Mouse (Mus musculus): Measurements from ENCODE around the gene Fndc1. TPM values are rescaled to one million over a fixed set of nuclear protein-coding genes. Genes with fewer than 3 reads are reported as not detected.

Fndc1 gene
- polyA plus RNA-seq, 1 experiment from 2014 or later: 2.2 TPM

DNA sequence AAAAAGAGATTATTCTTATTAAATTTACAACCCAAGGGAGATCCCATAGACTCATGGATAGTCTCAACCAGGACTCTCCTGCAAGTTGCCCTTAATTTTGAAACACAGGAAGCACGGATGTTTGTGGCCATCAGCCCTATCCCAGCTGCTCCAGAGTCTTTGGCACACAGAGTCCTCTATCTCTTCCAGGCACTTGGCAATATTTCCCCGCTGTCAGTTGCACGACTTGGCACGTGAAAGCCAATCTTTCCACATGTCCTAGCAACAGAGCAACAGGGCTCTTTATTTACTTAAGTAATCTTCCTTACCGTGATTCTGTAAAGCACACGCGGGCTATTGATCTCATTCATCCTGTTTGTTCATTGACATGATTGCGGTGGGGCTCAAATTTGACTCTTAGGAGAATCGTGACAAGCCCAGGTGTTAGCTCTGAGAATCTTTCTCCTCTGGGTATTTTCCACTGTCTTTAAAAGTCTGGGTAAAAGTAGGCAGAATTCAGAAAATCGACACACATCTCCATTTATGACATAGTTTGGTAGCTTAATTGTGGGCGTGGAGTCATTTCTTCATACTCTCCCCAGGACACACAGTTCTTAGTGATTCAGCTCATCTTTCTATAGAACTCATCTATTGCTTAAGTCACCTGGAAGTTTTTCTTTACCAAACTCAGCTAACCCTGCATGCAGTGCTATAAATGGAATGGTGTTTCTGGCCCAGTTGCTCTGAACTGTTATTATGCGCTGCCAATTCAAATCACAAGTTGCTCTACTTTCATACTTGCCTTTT is 13.6 kb upstream of the Fndc1 start:
- 75% methylated on average over 12 of the region's 12 CpGs for WGBS (ENCODE audit: insufficient replicate concordance)

DNA sequence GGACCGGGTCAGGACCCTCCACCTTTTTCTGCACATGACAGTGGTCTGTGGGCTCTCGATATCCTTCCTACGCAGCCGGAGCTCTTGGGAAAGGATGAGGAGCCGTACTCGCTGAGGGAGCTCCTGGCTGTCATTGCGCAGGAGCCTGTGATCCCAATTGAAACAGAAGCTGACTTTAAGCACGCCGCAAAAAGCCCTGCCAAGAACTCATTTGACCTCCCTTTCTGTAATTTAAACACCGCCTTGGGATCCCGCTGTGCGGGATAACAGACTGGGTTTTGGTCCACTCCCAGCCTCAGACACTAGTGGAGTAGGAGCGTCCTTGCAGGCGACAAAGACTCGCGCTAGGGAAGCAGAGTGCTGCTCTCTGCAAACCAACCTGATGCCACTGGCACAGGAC is 484 bp upstream of the Fndc1 start:
- Histone ChIP-seq H3K9ac (ENCODE audit: low read depth, low read length) (no peak overlapping the region), H3K4me3 (ENCODE audit: low read depth, low read length) (peak overlapping the region; percentile 48), H3K9me3 (replicated peaks; ENCODE audit: control insufficient read depth, low read length) (no peaks in the 10 kb centered on the region), H3K27me3 (ENCODE audit: control insufficient read depth, insufficient read depth, low read length) (peaks cover 49% of the 10 kb centered on the region), H3K4me1 (ENCODE audit: control insufficient read depth, insufficient read depth, low read length) (peaks cover 3% of the 10 kb centered on the region), H3K4me2 (peak overlapping the region; percentile 89), H3K36me3 (ENCODE audit: control insufficient read depth, insufficient read depth, low read length) (no peaks in the 10 kb centered on the region), H3K27ac (ENCODE audit: low read depth, low read length) (no peak overlapping the region)
- 16% methylated on average over 16 of the region's 16 CpGs for WGBS (ENCODE audit: insufficient replicate concordance)
- no peak for ATAC-seq (replicated peaks; ENCODE audit: insufficient number of reproducible peaks, low FRiP score, low TSS enrichment)

More for the DNA sequence above, 13.6 kb upstream of the Fndc1 start:
- no peak overlapping the region for H3K4me2 ChIP-seq
- no peak for ATAC-seq (replicated peaks; ENCODE audit: insufficient number of reproducible peaks, low FRiP score, low TSS enrichment)
- H3K9me3 ChIP-seq (replicated peaks; ENCODE audit: control insufficient read depth, low read length): peaks cover 3% of the 10 kb centered on the region; the same call in 1 of the 2 replicates
- H3K4me3 ChIP-seq (ENCODE audit: low read depth, low read length): no peak overlapping the region
- no peak overlapping the region for H3K27ac ChIP-seq (ENCODE audit: low read depth, low read length)
- H3K36me3 ChIP-seq (ENCODE audit: control insufficient read depth, insufficient read depth, low read length): no peaks in the 10 kb centered on the region
- no peak overlapping the region for H3K9ac ChIP-seq (ENCODE audit: low read depth, low read length)
- H3K27me3 ChIP-seq (ENCODE audit: control insufficient read depth, insufficient read depth, low read length): no peaks in the 10 kb centered on the region
- H3K4me1 ChIP-seq (ENCODE audit: control insufficient read depth, insufficient read depth, low read length): no peaks in the 10 kb centered on the region

DNA sequence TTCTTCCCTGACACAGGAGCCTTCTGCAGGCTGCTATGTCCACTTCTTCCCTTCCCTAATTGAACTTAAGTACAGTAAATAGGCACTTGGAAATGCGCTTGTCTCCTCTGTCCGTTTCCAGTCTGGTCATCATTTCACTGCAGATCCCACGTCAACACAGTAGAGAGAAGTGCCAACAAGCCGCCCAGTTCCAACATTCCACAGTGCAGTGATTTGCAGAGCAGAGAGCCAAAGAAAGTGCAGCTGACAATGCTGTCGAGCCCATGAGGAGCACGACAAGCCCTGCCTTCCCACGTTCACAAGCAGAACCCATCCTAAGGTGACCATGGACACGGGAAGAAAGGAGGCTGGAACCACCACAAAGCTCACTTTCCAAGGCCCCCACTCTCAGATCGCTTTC is 1.7 kb downstream of the Fndc1 start:
- H3K4me2 ChIP-seq: no peak overlapping the region

DNA sequence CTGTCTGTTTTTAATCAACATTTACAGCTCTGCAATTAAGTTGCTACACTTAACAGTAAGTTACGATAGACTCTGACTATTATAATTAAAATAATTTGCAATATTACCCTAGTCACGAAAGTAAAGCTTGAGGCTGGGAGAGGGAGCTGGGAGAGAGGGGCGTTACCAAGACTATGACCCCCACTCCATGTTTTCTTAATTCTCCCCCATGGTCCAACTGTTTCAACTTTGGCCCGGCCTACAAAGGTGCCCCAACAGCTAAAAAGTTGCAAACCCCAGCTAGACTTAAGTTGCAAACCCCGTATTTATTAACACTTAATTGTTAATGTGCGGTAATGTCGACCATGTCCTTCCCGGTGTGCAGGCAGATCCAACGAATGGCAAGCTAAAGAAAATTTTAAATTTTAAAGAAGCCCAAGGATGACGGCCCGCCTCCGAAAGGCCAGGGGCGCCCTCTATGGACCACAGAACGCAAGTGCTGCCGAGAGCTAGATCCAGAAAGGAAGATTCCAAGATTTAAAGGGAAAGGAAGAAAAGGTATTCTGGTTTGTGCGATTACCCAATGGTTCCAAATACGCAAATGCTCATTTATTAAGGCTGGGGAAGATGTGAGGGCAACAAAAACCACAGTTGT is 5.4 kb downstream of the Fndc1 start:
- H3K4me3 ChIP-seq (ENCODE audit: low read depth, low read length): no peak overlapping the region
- no peak overlapping the region for H3K4me2 ChIP-seq
- ATAC-seq (replicated peaks; ENCODE audit: insufficient number of reproducible peaks, low FRiP score, low TSS enrichment): no peak
- H3K36me3 ChIP-seq (ENCODE audit: control insufficient read depth, insufficient read depth, low read length): no peaks in the 10 kb centered on the region
- peaks cover 26% of the 10 kb centered on the region for H3K27me3 ChIP-seq (ENCODE audit: control insufficient read depth, insufficient read depth, low read length)
- 30% methylated on average over 17 of the region's 17 CpGs for WGBS (ENCODE audit: insufficient replicate concordance)
- H3K27ac ChIP-seq (ENCODE audit: low read depth, low read length): no peak overlapping the region
- no peaks in the 10 kb centered on the region for H3K9me3 ChIP-seq (replicated peaks; ENCODE audit: control insufficient read depth, low read length)
- H3K9ac ChIP-seq (ENCODE audit: low read depth, low read length): no peak overlapping the region
- peaks cover under 1% of the 10 kb centered on the region; the same call in 1 of the 2 replicates for H3K4me1 ChIP-seq (ENCODE audit: control insufficient read depth, insufficient read depth, low read length)

More for the DNA sequence above, 1.7 kb downstream of the Fndc1 start:
- Histone ChIP-seq H3K9me3 (replicated peaks; ENCODE audit: control insufficient read depth, low read length) (no peaks in the 10 kb centered on the region), H3K4me3 (ENCODE audit: low read depth, low read length) (no peak overlapping the region), H3K27ac (ENCODE audit: low read depth, low read length) (no peak overlapping the region), H3K36me3 (ENCODE audit: control insufficient read depth, insufficient read depth, low read length) (no peaks in the 10 kb centered on the region), H3K27me3 (ENCODE audit: control insufficient read depth, insufficient read depth, low read length) (peaks cover 55% of the 10 kb centered on the region), H3K9ac (ENCODE audit: low read depth, low read length) (no peak overlapping the region), H3K4me1 (ENCODE audit: control insufficient read depth, insufficient read depth, low read length) (peaks cover 3% of the 10 kb centered on the region)
- ATAC-seq (replicated peaks; ENCODE audit: insufficient number of reproducible peaks, low FRiP score, low TSS enrichment): no peak
- 39% methylated on average over 9 of the region's 9 CpGs for WGBS (ENCODE audit: insufficient replicate concordance)

DNA sequence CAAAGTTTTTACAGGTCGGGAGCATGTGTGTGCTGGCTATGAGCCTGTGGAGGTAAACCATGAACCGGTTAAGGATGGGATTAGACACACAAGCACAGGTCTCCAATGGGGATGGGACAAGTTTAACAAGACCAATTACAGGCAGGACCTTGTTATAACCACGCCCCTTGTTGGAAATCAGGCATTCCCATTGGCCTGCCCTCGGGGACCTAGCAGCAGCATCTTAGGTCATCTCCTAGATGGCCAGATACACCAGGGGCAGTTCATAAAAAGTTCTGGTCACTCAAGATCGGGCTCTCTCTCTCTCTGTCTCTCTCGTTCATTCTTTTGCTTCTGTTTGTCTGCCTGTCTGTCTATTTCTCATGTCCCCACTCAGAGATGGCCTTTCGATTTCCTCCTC is 6.9 kb downstream of the Fndc1 start:
- no peak overlapping the region for H3K9ac ChIP-seq (ENCODE audit: low read depth, low read length)
- H3K36me3 ChIP-seq (ENCODE audit: control insufficient read depth, insufficient read depth, low read length): no peaks in the 10 kb centered on the region
- no peak for ATAC-seq (replicated peaks; ENCODE audit: insufficient number of reproducible peaks, low FRiP score, low TSS enrichment)
- peaks cover 13% of the 10 kb centered on the region for H3K27me3 ChIP-seq (ENCODE audit: control insufficient read depth, insufficient read depth, low read length)
- no peaks in the 10 kb centered on the region; the same call in 1 of the 2 replicates for H3K4me1 ChIP-seq (ENCODE audit: control insufficient read depth, insufficient read depth, low read length)
- H3K27ac ChIP-seq (ENCODE audit: low read depth, low read length): no peak overlapping the region
- H3K9me3 ChIP-seq (replicated peaks; ENCODE audit: control insufficient read depth, low read length): no peaks in the 10 kb centered on the region
- WGBS (ENCODE audit: insufficient replicate concordance): 81% methylated on average over 7 of the region's 7 CpGs
- H3K4me3 ChIP-seq (ENCODE audit: low read depth, low read length): no peak overlapping the region
- H3K4me2 ChIP-seq: no peak overlapping the region

DNA sequence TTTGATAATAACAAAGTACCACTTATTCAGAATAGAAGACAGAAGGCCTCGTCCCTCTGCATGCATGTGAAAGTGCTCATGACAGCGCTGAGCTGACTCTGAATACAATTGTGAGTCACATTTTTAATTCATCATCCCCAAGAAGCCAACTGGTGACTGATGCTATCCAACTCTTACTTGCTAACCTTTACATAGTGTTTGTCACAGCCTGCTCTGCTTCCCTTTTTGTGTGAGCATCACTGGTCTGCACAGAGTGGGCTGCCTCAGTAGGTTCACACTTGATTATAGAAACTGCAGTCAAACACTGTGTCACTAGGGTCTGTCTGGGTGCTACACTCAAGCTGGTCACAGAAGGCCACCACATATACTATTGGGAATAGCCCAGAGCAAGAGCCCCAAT is 10.5 kb downstream of the Fndc1 start:
- no peak overlapping the region for H3K9ac ChIP-seq (ENCODE audit: low read depth, low read length)
- ATAC-seq (replicated peaks; ENCODE audit: insufficient number of reproducible peaks, low FRiP score, low TSS enrichment): no peak
- no peak overlapping the region for H3K4me2 ChIP-seq
- 71% methylated on average over 2 of the region's 2 CpGs for WGBS (ENCODE audit: insufficient replicate concordance)
- H3K4me3 ChIP-seq (ENCODE audit: low read depth, low read length): no peak overlapping the region
- H3K9me3 ChIP-seq (replicated peaks; ENCODE audit: control insufficient read depth, low read length): no peaks in the 10 kb centered on the region
- H3K4me1 ChIP-seq (ENCODE audit: control insufficient read depth, insufficient read depth, low read length): no peaks in the 10 kb centered on the region
- H3K36me3 ChIP-seq (ENCODE audit: control insufficient read depth, insufficient read depth, low read length): no peaks in the 10 kb centered on the region
- no peaks in the 10 kb centered on the region for H3K27me3 ChIP-seq (ENCODE audit: control insufficient read depth, insufficient read depth, low read length)
- no peak overlapping the region for H3K27ac ChIP-seq (ENCODE audit: low read depth, low read length)

DNA sequence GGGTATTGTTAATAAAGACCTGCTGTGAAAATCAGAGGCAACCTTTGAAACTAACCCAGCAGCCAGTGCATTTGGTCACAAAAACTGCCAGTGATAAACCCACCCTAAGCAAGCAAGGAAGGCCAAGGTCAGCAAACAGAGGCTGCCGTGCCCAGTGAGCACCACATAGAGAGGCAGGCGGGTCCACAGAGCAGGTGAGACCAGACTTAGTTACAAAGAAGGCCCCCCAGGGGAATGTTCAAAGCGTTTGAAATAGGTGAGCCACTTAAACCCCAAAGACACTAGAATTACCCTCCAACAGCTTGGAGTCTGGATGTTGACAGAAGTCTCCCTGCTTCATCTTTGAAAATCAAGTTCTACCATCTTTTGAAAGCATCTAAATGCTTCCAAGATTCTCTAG is 12.7 kb downstream of the Fndc1 start:
- WGBS (ENCODE audit: insufficient replicate concordance): 50% methylated on average over 3 of the region's 3 CpGs

DNA sequence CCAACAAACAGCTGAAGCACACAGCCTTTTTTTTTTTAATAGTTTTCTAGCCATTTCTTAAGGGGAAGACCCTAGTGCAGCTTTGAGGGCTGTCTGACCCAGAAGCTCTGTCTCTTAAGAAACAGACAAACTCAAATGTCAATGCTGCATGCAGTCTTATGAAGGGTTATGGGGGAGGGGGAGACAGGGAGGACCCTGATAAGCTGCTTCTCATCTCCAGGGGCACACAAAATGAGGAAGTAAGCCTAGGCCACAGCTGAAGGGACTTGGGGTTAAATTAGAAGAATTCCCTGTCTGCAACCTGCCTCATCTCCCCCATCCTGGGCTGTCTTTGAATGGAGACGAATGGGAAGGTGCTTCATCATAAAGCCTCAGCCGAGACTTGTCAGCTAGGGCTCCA is 19.1 kb downstream of the Fndc1 start:
- WGBS (ENCODE audit: insufficient replicate concordance): 81% methylated on average over 2 of the region's 2 CpGs
- Histone ChIP-seq H3K9ac (ENCODE audit: low read depth, low read length) (no peak overlapping the region), H3K4me3 (ENCODE audit: low read depth, low read length) (no peak overlapping the region), H3K27ac (ENCODE audit: low read depth, low read length) (no peak overlapping the region), H3K27me3 (ENCODE audit: control insufficient read depth, insufficient read depth, low read length) (no peaks in the 10 kb centered on the region), H3K9me3 (replicated peaks; ENCODE audit: control insufficient read depth, low read length) (no peaks in the 10 kb centered on the region), H3K4me2 (no peak overlapping the region), H3K4me1 (ENCODE audit: control insufficient read depth, insufficient read depth, low read length) (no peaks in the 10 kb centered on the region), H3K36me3 (ENCODE audit: control insufficient read depth, insufficient read depth, low read length) (no peaks in the 10 kb centered on the region)
- ATAC-seq (replicated peaks; ENCODE audit: insufficient number of reproducible peaks, low FRiP score, low TSS enrichment): no peak

More for the DNA sequence above, 12.7 kb downstream of the Fndc1 start:
- Histone ChIP-seq H3K9me3 (replicated peaks; ENCODE audit: control insufficient read depth, low read length) (no peaks in the 10 kb centered on the region), H3K4me1 (ENCODE audit: control insufficient read depth, insufficient read depth, low read length) (no peaks in the 10 kb centered on the region), H3K9ac (ENCODE audit: low read depth, low read length) (no peak overlapping the region), H3K27ac (ENCODE audit: low read depth, low read length) (no peak overlapping the region), H3K27me3 (ENCODE audit: control insufficient read depth, insufficient read depth, low read length) (no peaks in the 10 kb centered on the region), H3K36me3 (ENCODE audit: control insufficient read depth, insufficient read depth, low read length) (no peaks in the 10 kb centered on the region), H3K4me3 (ENCODE audit: low read depth, low read length) (no peak overlapping the region), H3K4me2 (no peak overlapping the region)
- no peak for ATAC-seq (replicated peaks; ENCODE audit: insufficient number of reproducible peaks, low FRiP score, low TSS enrichment)
